Mouse (Mus musculus) hindbrain, embryonic 11.5 days (tissue): Measurements from ENCODE around the gene Gabrb3. TPM values are rescaled to one million over a fixed set of nuclear protein-coding genes. Genes with fewer than 3 reads are reported as not detected.

Source experiments
- ATAC-seq: fragments of 200-750 bp; cut with Nextera tagmentation; 2 replicates; pipeline ENCODE4 v1.8.0; 2017; ENCODE audit warnings: mild to moderate bottlenecking, moderate TSS enrichment, moderate library complexity; ENCODE audit not compliant: low FRiP score
- DNase-seq: peaks from one replicate; pipeline ENCODE4 v3.0.0-alpha.2; 2015; ENCODE audit warnings: low spot score
- H3K27ac ChIP-seq: fragments of 300-500 bp; sonication (generic); 2 replicates; pipeline ENCODE4 v1.5.1; 2014; ENCODE audit warnings: mild to moderate bottlenecking, low read depth, low read length
- H3K27me3 ChIP-seq: fragments of 300-500 bp; sonication (generic); 2 replicates; pipeline ENCODE4 v1.6.1; 2014; ENCODE audit warnings: mild to moderate bottlenecking, low read length, moderate library complexity, mixed read lengths; ENCODE audit not compliant: control insufficient read depth, insufficient read depth
- H3K36me3 ChIP-seq: fragments of 300-500 bp; sonication (generic); 2 replicates; pipeline ENCODE4 v1.6.1; 2014; ENCODE audit warnings: mild to moderate bottlenecking, low read length, moderate library complexity, mixed read lengths; ENCODE audit not compliant: control insufficient read depth, insufficient read depth
- H3K4me1 ChIP-seq: fragments of 300-500 bp; sonication (generic); replicated peaks from 2 replicates; pipeline ENCODE4 v1.6.1; 2014; ENCODE audit warnings: low read length, mixed read lengths; ENCODE audit not compliant: control insufficient read depth, insufficient read depth
- H3K4me2 ChIP-seq: fragments of 300-500 bp; sonication (generic); replicated peaks from 2 replicates; pipeline ENCODE4 v1.6.1; 2014; ENCODE audit warnings: mild to moderate bottlenecking, low read depth, low read length
- H3K4me3 ChIP-seq: fragments of 300-500 bp; sonication (generic); 2 replicates; pipeline ENCODE4 v1.5.1; 2014; ENCODE audit warnings: low read depth, low read length
- H3K9ac ChIP-seq: fragments of 300-500 bp; sonication (generic); 2 replicates; pipeline ENCODE4 v1.6.1; 2014; ENCODE audit warnings: low read depth, low read length
- H3K9me3 ChIP-seq: fragments of 300-500 bp; sonication (generic); 2 replicates; pipeline ENCODE4 v1.6.1; 2016; ENCODE audit warnings: low read length; ENCODE audit not compliant: control insufficient read depth
- WGBS: fragments of 180-500 bp; shearing (Covaris S2); extraction: QIAGEN DNeasy Blood & Tissue Kit; methylation state at CpG from one replicate; pipeline ENCODE4 v1.1.7; 2014; 5-methylcytosine and 5-hydroxymethylcytosine counted together
- polyA plus RNA-seq: library from polyadenylated mRNA; unstranded; fragments of >200 nt; fragmentation: Nextera tagmentation; extraction: Ambion mirVana; gene quantifications from 2 replicates; pipeline ENCODE4 v1.2.1, GENCODE M21; 2014

Gabrb3 gene
- polyA plus RNA-seq, 1 experiment from 2014 or later: 14.5 TPM

GRCm38 (mm10) chr7:57564403-57564802 is 144.9 kb downstream of the Gabrb3 start:
- ATAC-seq: no peak
- Histone ChIP-seq H3K9ac (no peak overlapping the region), H3K4me2 (no peak overlapping the region), H3K4me1 (no peaks in the 10 kb centered on the region), H3K9me3 (no peaks in the 10 kb centered on the region), H3K27me3 (no peaks in the 10 kb centered on the region), H3K27ac (no peak overlapping the region), H3K36me3 (no peaks in the 10 kb centered on the region), H3K4me3 (no peak overlapping the region)
- DNase-seq: no peak
- WGBS: 94% methylated on average over 12 of the region's 12 CpGs

DNA sequence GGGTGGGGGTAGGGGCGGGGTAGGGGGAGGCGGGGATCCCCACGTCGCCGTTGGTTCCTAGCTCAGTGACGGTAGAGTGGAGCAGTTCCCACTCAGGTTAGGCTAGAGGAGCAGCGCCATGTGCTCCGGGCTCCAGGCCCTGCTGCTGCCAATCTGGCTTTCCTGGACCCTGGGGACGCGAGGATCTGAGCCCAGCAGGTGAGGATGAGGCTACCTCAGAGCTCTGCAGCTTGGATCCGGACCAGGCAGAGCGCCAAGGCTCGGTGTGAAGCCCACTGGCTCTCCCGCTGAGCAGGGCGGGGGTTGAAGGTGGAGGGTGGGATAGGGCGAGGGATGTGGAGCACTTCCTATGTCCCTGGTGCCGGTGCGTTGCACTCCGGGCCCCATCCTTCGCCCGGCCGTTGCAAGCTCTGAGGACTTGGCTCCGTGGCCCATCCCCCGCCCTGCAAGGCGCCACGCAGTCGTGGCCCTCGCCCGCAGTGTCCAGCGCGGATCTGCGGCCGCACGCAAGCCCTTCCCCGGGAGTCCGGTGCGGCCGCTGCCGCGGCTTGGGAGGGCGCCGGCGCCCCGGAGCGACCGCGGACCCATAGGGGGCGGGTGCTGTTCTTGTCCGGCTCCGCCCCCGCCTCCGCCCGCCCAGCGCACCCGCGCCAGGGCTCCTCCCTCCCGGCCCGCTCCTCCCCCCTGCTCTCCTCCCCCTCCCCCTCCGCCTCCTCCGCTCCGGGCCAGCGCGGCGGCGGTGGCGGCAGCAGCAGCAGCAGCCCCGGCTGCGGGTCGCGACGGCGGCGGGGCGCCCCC is 171.2 kb downstream of the Gabrb3 start:
- peak; percentile 85 for DNase-seq
- Histone ChIP-seq H3K27ac (peak overlapping the region; percentile 72), H3K9me3 (no peaks in the 10 kb centered on the region), H3K27me3 (peaks cover 5% of the 10 kb centered on the region; the same call in 1 of the 2 replicates), H3K9ac (peak overlapping the region; percentile 75), H3K4me3 (peak overlapping the region; percentile 72), H3K36me3 (no peaks in the 10 kb centered on the region), H3K4me1 (0 out of 2 replicates have a peak, but pooled peaks cover 3% of the 10 kb centered on the region), H3K4me2 (peak overlapping the region; percentile 88)
- ATAC-seq: peak; percentile 93
- 0% methylated on average over 32 of the region's 74 CpGs for WGBS

DNA sequence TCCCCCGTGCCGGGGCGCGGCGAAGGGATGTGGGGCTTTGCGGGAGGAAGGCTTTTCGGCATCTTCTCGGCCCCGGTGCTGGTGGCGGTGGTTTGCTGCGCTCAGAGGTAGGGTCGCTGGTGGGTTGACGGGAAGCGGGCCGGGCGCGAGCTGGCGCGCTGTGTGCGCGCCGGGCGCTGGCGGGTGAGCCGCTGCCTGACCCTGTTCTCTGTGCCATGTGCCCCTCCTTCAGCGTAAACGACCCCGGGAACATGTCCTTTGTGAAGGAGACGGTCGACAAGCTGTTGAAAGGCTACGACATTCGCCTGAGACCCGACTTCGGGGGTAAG is 171.7 kb downstream of the Gabrb3 start:
- no peaks in the 10 kb centered on the region for H3K9me3 ChIP-seq
- H3K36me3 ChIP-seq: no peaks in the 10 kb centered on the region
- H3K4me3 ChIP-seq: peak overlapping the region; percentile 72
- H3K9ac ChIP-seq: peak overlapping the region; percentile 75
- peak; percentile 86 for ATAC-seq
- peaks cover 5% of the 10 kb centered on the region; the same call in 1 of the 2 replicates for H3K27me3 ChIP-seq
- WGBS: under 1% methylated on average over 27 of the region's 34 CpGs
- no peak for DNase-seq
- peak overlapping the region; percentile 72 for H3K27ac ChIP-seq
- H3K4me1 ChIP-seq: 0 out of 2 replicates have a peak, but pooled peaks cover 3% of the 10 kb centered on the region
- H3K4me2 ChIP-seq: peak overlapping the region; percentile 88

DNA sequence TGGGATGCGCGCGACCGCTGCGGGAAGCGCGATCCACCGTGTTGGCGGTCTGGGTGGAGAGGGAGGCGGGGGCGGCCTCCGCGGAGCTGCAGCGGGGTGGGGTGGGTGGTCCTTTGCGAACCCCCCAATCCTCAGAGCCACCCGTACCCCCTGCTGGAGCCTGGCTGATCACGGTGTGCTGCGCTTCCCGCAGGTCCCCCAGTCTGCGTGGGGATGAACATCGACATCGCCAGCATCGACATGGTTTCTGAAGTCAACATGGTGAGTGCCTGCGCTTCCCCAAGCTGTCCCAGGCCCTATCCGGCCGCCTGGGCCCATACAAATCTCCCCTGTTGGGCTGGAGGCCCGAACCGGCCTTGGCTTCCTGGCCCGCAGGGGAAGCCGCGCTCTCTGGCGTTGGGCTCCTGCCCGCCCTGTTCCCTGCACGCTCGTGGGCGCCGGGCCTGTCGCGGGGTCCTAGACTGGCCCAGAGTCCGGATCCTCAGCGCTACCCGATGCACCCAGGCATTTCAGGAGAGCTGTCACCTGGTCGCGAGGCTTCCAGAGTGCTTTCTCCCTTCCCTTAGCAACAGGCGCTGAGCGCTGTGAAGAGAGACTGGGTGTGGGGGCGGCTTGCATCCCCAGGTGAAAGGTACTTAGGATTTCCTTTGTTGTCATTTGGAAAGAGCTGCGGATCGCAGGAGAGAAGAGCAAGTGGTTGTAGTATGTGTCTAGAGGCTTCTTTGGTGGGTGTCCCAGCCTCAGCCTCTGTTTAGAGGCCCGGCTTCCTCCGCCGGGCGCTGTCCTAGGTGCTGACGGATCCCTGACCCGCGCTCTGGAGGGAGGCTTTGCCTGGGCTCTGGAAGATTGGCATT is 172.3 kb downstream of the Gabrb3 start:
- H3K4me3 ChIP-seq: peak overlapping the region; percentile 72
- DNase-seq (peak; percentile 79), ATAC-seq (peak; percentile 38)
- peak overlapping the region; percentile 72 for H3K27ac ChIP-seq
- 0 out of 2 replicates have a peak, but pooled peaks cover 3% of the 10 kb centered on the region for H3K4me1 ChIP-seq
- H3K9ac ChIP-seq: peak overlapping the region; percentile 75
- no peaks in the 10 kb centered on the region for H3K9me3 ChIP-seq
- WGBS: under 1% methylated on average over 48 of the region's 56 CpGs
- peaks cover 5% of the 10 kb centered on the region; the same call in 1 of the 2 replicates for H3K27me3 ChIP-seq
- peak overlapping the region; percentile 88 for H3K4me2 ChIP-seq
- no peaks in the 10 kb centered on the region for H3K36me3 ChIP-seq

GRCm38 (mm10) chr7:57597341-57597740 is 177.8 kb downstream of the Gabrb3 start:
- Histone ChIP-seq H3K36me3 (no peaks in the 10 kb centered on the region), H3K4me1 (no peaks in the 10 kb centered on the region), H3K9me3 (no peaks in the 10 kb centered on the region), H3K27ac (no peak overlapping the region), H3K9ac (no peak overlapping the region), H3K4me3 (no peak overlapping the region), H3K27me3 (no peaks in the 10 kb centered on the region), H3K4me2 (no peak overlapping the region)
- ATAC-seq (no peak), DNase-seq (no peak)
- WGBS: 79% methylated on average over 5 of the region's 5 CpGs

DNA sequence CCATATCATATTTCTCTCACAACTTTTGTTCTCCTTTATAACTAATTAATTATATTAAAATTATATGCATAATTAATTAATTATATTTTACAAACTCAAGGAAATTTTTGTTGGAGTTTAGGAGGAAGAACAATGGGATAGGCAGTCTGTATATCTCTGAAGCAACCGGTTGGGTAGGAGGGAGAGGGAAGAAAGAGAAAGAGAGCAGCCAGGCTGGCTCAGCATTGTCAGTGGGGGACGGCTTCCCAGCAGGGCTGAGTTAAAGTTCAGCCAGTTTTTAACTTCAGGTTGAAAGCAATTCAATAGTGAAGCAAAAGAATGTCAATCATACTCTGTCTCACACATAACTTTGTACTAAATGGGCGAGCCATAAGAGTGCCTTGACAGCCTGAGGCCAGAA is 199.2 kb downstream of the Gabrb3 start:
- no peak overlapping the region for H3K27ac ChIP-seq
- no peaks in the 10 kb centered on the region for H3K36me3 ChIP-seq
- ATAC-seq: 0 out of 2 replicates have a peak, but pooled peaks have one; percentile 45

GRCm38 (mm10) chr7:57620036-57620435 is 200.5 kb downstream of the Gabrb3 start:
- H3K4me1 ChIP-seq: no peaks in the 10 kb centered on the region
- no peak overlapping the region for H3K27ac ChIP-seq
- no peaks in the 10 kb centered on the region for H3K36me3 ChIP-seq
- 90% methylated on average over 2 of the region's 2 CpGs for WGBS
- no peaks in the 10 kb centered on the region for H3K9me3 ChIP-seq
- H3K27me3 ChIP-seq: no peaks in the 10 kb centered on the region
- DNase-seq (no peak), ATAC-seq (no peak)
- H3K9ac ChIP-seq: no peak overlapping the region
- no peak overlapping the region for H3K4me2 ChIP-seq
- no peak overlapping the region for H3K4me3 ChIP-seq

More for the DNA sequence above, 199.2 kb downstream of the Gabrb3 start:
- Histone ChIP-seq H3K4me3 (no peak overlapping the region), H3K27me3 (no peaks in the 10 kb centered on the region), H3K4me1 (no peaks in the 10 kb centered on the region), H3K9me3 (no peaks in the 10 kb centered on the region), H3K9ac (no peak overlapping the region), H3K4me2 (no peak overlapping the region)
- 12% methylated on average over 3 of the region's 3 CpGs for WGBS
- no peak for DNase-seq

GRCm38 (mm10) chr7:57623718-57624117 is 204.2 kb downstream of the Gabrb3 start:
- H3K27ac ChIP-seq: no peak overlapping the region
- WGBS: 84% methylated on average over 4 of the region's 4 CpGs
- DNase-seq (no peak), ATAC-seq (no peak)
- no peak overlapping the region for H3K4me3 ChIP-seq
- H3K9ac ChIP-seq: no peak overlapping the region
- no peaks in the 10 kb centered on the region for H3K9me3 ChIP-seq
- no peaks in the 10 kb centered on the region for H3K36me3 ChIP-seq
- no peak overlapping the region for H3K4me2 ChIP-seq
- H3K27me3 ChIP-seq: no peaks in the 10 kb centered on the region
- H3K4me1 ChIP-seq: no peaks in the 10 kb centered on the region
